Mouse (Mus musculus): ENCODE results near the gene Apoe. TPM values are rescaled to one million over a fixed set of nuclear protein-coding genes. Genes with fewer than 3 reads are reported as not detected.

The Apoe gene
- polyA plus RNA-seq, 1 experiment from 2014 or later = 543 TPM

GRCm38 (mm10) chr7:19676662-19677061 lies 22.3 kb downstream of the Apoe start:
- Histone ChIP-seq H3K4me1 (replicated peaks; ENCODE audit: control insufficient read depth, insufficient read depth, low read length) (no peaks in the 10 kb centered on the region), H3K4me2 (replicated peaks) (no peak overlapping the region), H3K9me3 (ENCODE audit: control insufficient read depth, low read length) (no peaks in the 10 kb centered on the region), H3K36me3 (replicated peaks; ENCODE audit: control insufficient read depth, insufficient read depth) (no peaks in the 10 kb centered on the region), H3K9ac (no peak overlapping the region), H3K27me3 (ENCODE audit: control insufficient read depth, insufficient read depth, low read length) (no peaks in the 10 kb centered on the region), H3K27ac (no peak overlapping the region), H3K4me3 (replicated peaks; ENCODE audit: low read length) (no peak overlapping the region)
- 67% methylated on average over 1 of the region's 1 CpGs for WGBS
- DNase-seq (ENCODE audit: low spot score) (no peak), ATAC-seq (ENCODE audit: low FRiP score) (no peak)

GRCm38 (mm10) chr7:19675824-19676223 lies 23.2 kb downstream of the Apoe start:
- H3K36me3 ChIP-seq (replicated peaks; ENCODE audit: control insufficient read depth, insufficient read depth) = no peaks in the 10 kb centered on the region
- no peaks in the 10 kb centered on the region for H3K9me3 ChIP-seq (ENCODE audit: control insufficient read depth, low read length)
- H3K4me1 ChIP-seq (replicated peaks; ENCODE audit: control insufficient read depth, insufficient read depth, low read length) = no peaks in the 10 kb centered on the region
- no peak overlapping the region for H3K4me2 ChIP-seq (replicated peaks)
- DNase-seq (ENCODE audit: low spot score) = no peak
- ATAC-seq (ENCODE audit: low FRiP score) = no peak
- H3K4me3 ChIP-seq (replicated peaks; ENCODE audit: low read length) = no peak overlapping the region
- no peaks in the 10 kb centered on the region for H3K27me3 ChIP-seq (ENCODE audit: control insufficient read depth, insufficient read depth, low read length)
- H3K27ac ChIP-seq = no peak overlapping the region
- WGBS = 87% methylated on average over 10 of the region's 10 CpGs
- H3K9ac ChIP-seq = no peak overlapping the region

GRCm38 (mm10) chr7:19673083-19673699 lies 25.8 kb downstream of the Apoe start:
- Histone ChIP-seq H3K9ac (no peak overlapping the region), H3K27ac (no peak overlapping the region), H3K9me3 (ENCODE audit: control insufficient read depth, low read length) (no peaks in the 10 kb centered on the region), H3K4me1 (replicated peaks; ENCODE audit: control insufficient read depth, insufficient read depth, low read length) (no peaks in the 10 kb centered on the region), H3K4me2 (replicated peaks) (no peak overlapping the region), H3K4me3 (replicated peaks; ENCODE audit: low read length) (no peak overlapping the region), H3K36me3 (replicated peaks; ENCODE audit: control insufficient read depth, insufficient read depth) (no peaks in the 10 kb centered on the region), H3K27me3 (ENCODE audit: control insufficient read depth, insufficient read depth, low read length) (no peaks in the 10 kb centered on the region)
- 64% methylated on average over 14 of the region's 14 CpGs for WGBS
- ATAC-seq (ENCODE audit: low FRiP score) = no peak
- no peak for DNase-seq (ENCODE audit: low spot score)

- H3K4me3 ChIP-seq (replicated peaks; ENCODE audit: low read length) = no peak overlapping the region
- ATAC-seq (ENCODE audit: low FRiP score) (no peak), DNase-seq (ENCODE audit: low spot score) (no peak)
- H3K27me3 ChIP-seq (ENCODE audit: control insufficient read depth, insufficient read depth, low read length) = no peaks in the 10 kb centered on the region
- no peaks in the 10 kb centered on the region for H3K36me3 ChIP-seq (replicated peaks; ENCODE audit: control insufficient read depth, insufficient read depth)
- no peak overlapping the region for H3K9ac ChIP-seq
- WGBS = 71% methylated on average over 10 of the region's 10 CpGs
- H3K4me2 ChIP-seq (replicated peaks) = no peak overlapping the region
- no peaks in the 10 kb centered on the region for H3K9me3 ChIP-seq (ENCODE audit: control insufficient read depth, low read length)
- no peaks in the 10 kb centered on the region for H3K4me1 ChIP-seq (replicated peaks; ENCODE audit: control insufficient read depth, insufficient read depth, low read length)
- no peak overlapping the region for H3K27ac ChIP-seq
Observed at GRCm38 (mm10) chr7:19671511-19671910, 27.5 kb downstream of the Apoe start.

GRCm38 (mm10) chr7:19668947-19669721 lies 29.9 kb downstream of the Apoe start:
- Histone ChIP-seq H3K9ac (no peak overlapping the region), H3K27ac (peak overlapping the region; percentile 66), H3K4me1 (replicated peaks; ENCODE audit: control insufficient read depth, insufficient read depth, low read length) (peaks cover 8% of the 10 kb centered on the region), H3K4me3 (replicated peaks; ENCODE audit: low read length) (no peak overlapping the region), H3K27me3 (ENCODE audit: control insufficient read depth, insufficient read depth, low read length) (no peaks in the 10 kb centered on the region), H3K9me3 (ENCODE audit: control insufficient read depth, low read length) (no peaks in the 10 kb centered on the region), H3K4me2 (replicated peaks) (0 out of 2 replicates have a peak overlapping the region, but pooled peaks have one; percentile 9), H3K36me3 (replicated peaks; ENCODE audit: control insufficient read depth, insufficient read depth) (no peaks in the 10 kb centered on the region)
- 8% methylated on average over 10 of the region's 10 CpGs for WGBS
- DNase-seq (ENCODE audit: low spot score) = peak; percentile 91
- ATAC-seq (ENCODE audit: low FRiP score) = peak; percentile 71

- no peak overlapping the region for H3K4me2 ChIP-seq (replicated peaks)
- no peaks in the 10 kb centered on the region for H3K9me3 ChIP-seq (ENCODE audit: control insufficient read depth, low read length)
- H3K4me1 ChIP-seq (replicated peaks; ENCODE audit: control insufficient read depth, insufficient read depth, low read length) = peaks cover 21% of the 10 kb centered on the region
- H3K9ac ChIP-seq = no peak overlapping the region
- no peaks in the 10 kb centered on the region for H3K36me3 ChIP-seq (replicated peaks; ENCODE audit: control insufficient read depth, insufficient read depth)
- ATAC-seq (ENCODE audit: low FRiP score) (no peak), DNase-seq (ENCODE audit: low spot score) (no peak)
- H3K27me3 ChIP-seq (ENCODE audit: control insufficient read depth, insufficient read depth, low read length) = no peaks in the 10 kb centered on the region
- WGBS = 75% methylated on average over 2 of the region's 2 CpGs
- H3K4me3 ChIP-seq (replicated peaks; ENCODE audit: low read length) = no peak overlapping the region
- H3K27ac ChIP-seq = no peak overlapping the region
Observed at GRCm38 (mm10) chr7:19667434-19667833, 31.6 kb downstream of the Apoe start.

- WGBS = 69% methylated on average over 3 of the region's 3 CpGs
- Histone ChIP-seq H3K4me3 (replicated peaks; ENCODE audit: low read length) (no peak overlapping the region), H3K4me2 (replicated peaks) (no peak overlapping the region), H3K9me3 (ENCODE audit: control insufficient read depth, low read length) (no peaks in the 10 kb centered on the region), H3K9ac (no peak overlapping the region), H3K36me3 (replicated peaks; ENCODE audit: control insufficient read depth, insufficient read depth) (peaks cover 6% of the 10 kb centered on the region; the same call in 1 of the 2 replicates), H3K27me3 (ENCODE audit: control insufficient read depth, insufficient read depth, low read length) (no peaks in the 10 kb centered on the region), H3K4me1 (replicated peaks; ENCODE audit: control insufficient read depth, insufficient read depth, low read length) (peaks cover 21% of the 10 kb centered on the region), H3K27ac (no peak overlapping the region)
- ATAC-seq (ENCODE audit: low FRiP score) = no peak
- DNase-seq (ENCODE audit: low spot score) = no peak
Observed at GRCm38 (mm10) chr7:19666750-19667149, 32.2 kb downstream of the Apoe start.

- under 1% methylated on average over 59 of the region's 63 CpGs for WGBS
- peak; percentile 90 for ATAC-seq (ENCODE audit: low FRiP score)
- peaks cover 13% of the 10 kb centered on the region for H3K36me3 ChIP-seq (replicated peaks; ENCODE audit: control insufficient read depth, insufficient read depth)
- peak within 1 kb of the TSS; percentile 99 for H3K9ac ChIP-seq
- DNase-seq (ENCODE audit: low spot score) = peak; percentile 96
- no peaks in the 10 kb centered on the region for H3K9me3 ChIP-seq (ENCODE audit: control insufficient read depth, low read length)
- no peaks in the 10 kb centered on the region for H3K27me3 ChIP-seq (ENCODE audit: control insufficient read depth, insufficient read depth, low read length)
- peaks cover 21% of the 10 kb centered on the region for H3K4me1 ChIP-seq (replicated peaks; ENCODE audit: control insufficient read depth, insufficient read depth, low read length)
- H3K4me2 ChIP-seq (replicated peaks) = peak within 1 kb of the TSS; percentile 91
- H3K27ac ChIP-seq = peak within 1 kb of the TSS; percentile 90
- peak within 1 kb of the TSS; percentile 100 for H3K4me3 ChIP-seq (replicated peaks; ENCODE audit: low read length)
Observed at GRCm38 (mm10) chr7:19664955-19665841, 33.8 kb downstream of the Apoe start, which contains the start of gene Clptm1. Clptm1 (minus strand) TSS chr7:19665033.

GRCm38 (mm10) chr7:19664455-19664954 lies 34.5 kb downstream of the Apoe start:
- ATAC-seq (ENCODE audit: low FRiP score) (peak; percentile 47), DNase-seq (ENCODE audit: low spot score) (no peak)
- Histone ChIP-seq H3K9ac (peak overlapping the region; percentile 99), H3K27me3 (ENCODE audit: control insufficient read depth, insufficient read depth, low read length) (no peaks in the 10 kb centered on the region), H3K9me3 (ENCODE audit: control insufficient read depth, low read length) (no peaks in the 10 kb centered on the region), H3K4me1 (replicated peaks; ENCODE audit: control insufficient read depth, insufficient read depth, low read length) (peaks cover 21% of the 10 kb centered on the region), H3K4me2 (replicated peaks) (peak overlapping the region; percentile 91), H3K27ac (peak overlapping the region; percentile 90), H3K36me3 (replicated peaks; ENCODE audit: control insufficient read depth, insufficient read depth) (peaks cover 16% of the 10 kb centered on the region), H3K4me3 (replicated peaks; ENCODE audit: low read length) (peak overlapping the region; percentile 100)
- WGBS = 1% methylated on average over 36 of the region's 37 CpGs

All from hindbrain, embryonic 14.5 days (tissue).